Mouse (Mus musculus) embryonic facial prominence, embryonic 12.5 days (tissue): Measurements from ENCODE around the gene Chd1l. TPM values are rescaled to one million over a fixed set of nuclear protein-coding genes. Genes with fewer than 3 reads are reported as not detected.

Experiments used
- ATAC-seq: fragments of 200-750 bp; cut with Nextera tagmentation; 2 replicates; pipeline ENCODE4 v1.8.0; 2017; ENCODE audit not compliant: insufficient number of reproducible peaks, insufficient read depth, low FRiP score, low TSS enrichment
- H3K27ac ChIP-seq: fragments of 300-500 bp; sonication (generic); 2 replicates; pipeline ENCODE4 v1.5.1; 2016; ENCODE audit warnings: mild to moderate bottlenecking
- H3K27me3 ChIP-seq: fragments of 300-500 bp; sonication (generic); 2 replicates; pipeline ENCODE4 v1.6.1; 2016; ENCODE audit warnings: mild to moderate bottlenecking, moderate library complexity
- H3K36me3 ChIP-seq: fragments of 300-500 bp; sonication (generic); 2 replicates; pipeline ENCODE4 v1.6.1; 2016; ENCODE audit warnings: mild to moderate bottlenecking
- H3K4me1 ChIP-seq: fragments of 300-500 bp; sonication (generic); 2 replicates; pipeline ENCODE4 v1.6.1; 2016
- H3K4me2 ChIP-seq: fragments of 300-500 bp; sonication (generic); replicated peaks from 2 replicates; pipeline ENCODE4 v1.6.1; 2016; ENCODE audit warnings: mild to moderate bottlenecking, moderate library complexity
- H3K4me3 ChIP-seq: fragments of 300-500 bp; sonication (generic); 2 replicates; pipeline ENCODE4 v1.5.1; 2016; ENCODE audit warnings: mild to moderate bottlenecking
- H3K9ac ChIP-seq: fragments of 300-500 bp; sonication (generic); 2 replicates; pipeline ENCODE4 v1.6.1; 2016; ENCODE audit warnings: mild to moderate bottlenecking, moderate library complexity
- H3K9me3 ChIP-seq: fragments of 300-500 bp; sonication (generic); 2 replicates; pipeline ENCODE4 v1.6.1; 2016; ENCODE audit warnings: mild to moderate bottlenecking, moderate library complexity
- WGBS: fragments of 180-500 bp; shearing (Covaris S2); methylation state at CpG from one replicate; pipeline ENCODE4 v1.1.7; 2016; 5-methylcytosine and 5-hydroxymethylcytosine counted together
- polyA plus RNA-seq: library from polyadenylated mRNA; unstranded; fragments of >200 nt; fragmentation: Nextera tagmentation; extraction: Ambion mirVana; gene quantifications from 2 replicates; pipeline ENCODE4 v1.2.1, GENCODE M21; 2016

Gene Chd1l
- polyA plus RNA-seq, 1 experiment from 2014 or later, result 20.1 TPM

GRCm38 (mm10) chr3:97641396-97641795 is 31.4 kb upstream of the Chd1l start:
- Histone ChIP-seq H3K4me2 (no peak overlapping the region), H3K36me3 (no peaks in the 10 kb centered on the region), H3K4me3 (no peak overlapping the region), H3K4me1 (no peaks in the 10 kb centered on the region), H3K27me3 (no peaks in the 10 kb centered on the region), H3K27ac (no peak overlapping the region), H3K9me3 (no peaks in the 10 kb centered on the region), H3K9ac (no peak overlapping the region)
- 87% methylated on average over 4 of the region's 4 CpGs for WGBS
- ATAC-seq, result no peak

- ATAC-seq, result no peak
- H3K4me1 ChIP-seq, result no peaks in the 10 kb centered on the region
- no peak overlapping the region for H3K4me2 ChIP-seq
- H3K9ac ChIP-seq, result no peak overlapping the region
- whole genome bisulfite sequencing, result 74% methylated on average over 3 of the region's 3 CpGs
- H3K36me3 ChIP-seq, result no peaks in the 10 kb centered on the region
- H3K4me3 ChIP-seq, result no peak overlapping the region
- H3K27ac ChIP-seq, result no peak overlapping the region
- H3K27me3 ChIP-seq, result no peaks in the 10 kb centered on the region
- no peaks in the 10 kb centered on the region for H3K9me3 ChIP-seq
Measured at GRCm38 (mm10) chr3:97634288-97634761, 24.3 kb upstream of the Chd1l start.

GRCm38 (mm10) chr3:97633456-97633855 is 23.5 kb upstream of the Chd1l start:
- Histone ChIP-seq H3K4me2 (no peak overlapping the region), H3K27me3 (no peaks in the 10 kb centered on the region), H3K27ac (no peak overlapping the region), H3K9me3 (no peaks in the 10 kb centered on the region), H3K4me3 (no peak overlapping the region), H3K36me3 (no peaks in the 10 kb centered on the region), H3K9ac (no peak overlapping the region), H3K4me1 (peaks cover 5% of the 10 kb centered on the region; the same call in 1 of the 2 replicates)
- ATAC-seq, result no peak
- 77% methylated on average over 4 of the region's 4 CpGs for WGBS

- Histone ChIP-seq H3K4me1 (peaks cover 5% of the 10 kb centered on the region; the same call in 1 of the 2 replicates), H3K4me2 (no peak overlapping the region), H3K27ac (no peak overlapping the region), H3K9me3 (no peaks in the 10 kb centered on the region), H3K27me3 (no peaks in the 10 kb centered on the region), H3K36me3 (no peaks in the 10 kb centered on the region), H3K9ac (no peak overlapping the region), H3K4me3 (no peak overlapping the region)
- ATAC-seq, result no peak
- WGBS, result 83% methylated on average over 8 of the region's 8 CpGs
Measured at GRCm38 (mm10) chr3:97631258-97631860, 21.4 kb upstream of the Chd1l start.

- WGBS, result 88% methylated on average over 4 of the region's 4 CpGs
Measured at GRCm38 (mm10) chr3:97630746-97631145, 20.7 kb upstream of the Chd1l start.

GRCm38 (mm10) chr3:97629941-97630340 is 19.9 kb upstream of the Chd1l start:
- no peak for ATAC-seq
- Histone ChIP-seq H3K9ac (no peak overlapping the region), H3K27me3 (no peaks in the 10 kb centered on the region), H3K36me3 (no peaks in the 10 kb centered on the region), H3K4me2 (no peak overlapping the region), H3K9me3 (no peaks in the 10 kb centered on the region), H3K4me3 (no peak overlapping the region), H3K4me1 (peaks cover 5% of the 10 kb centered on the region; the same call in 1 of the 2 replicates), H3K27ac (no peak overlapping the region)
- 86% methylated on average over 4 of the region's 4 CpGs for WGBS

More at GRCm38 (mm10) chr3:97630746-97631145, 20.7 kb upstream of the Chd1l start:
- Histone ChIP-seq H3K27ac (no peak overlapping the region), H3K9me3 (no peaks in the 10 kb centered on the region), H3K9ac (no peak overlapping the region), H3K4me1 (peaks cover 5% of the 10 kb centered on the region; the same call in 1 of the 2 replicates), H3K36me3 (no peaks in the 10 kb centered on the region), H3K27me3 (no peaks in the 10 kb centered on the region), H3K4me2 (no peak overlapping the region), H3K4me3 (no peak overlapping the region)
- no peak for ATAC-seq

- Histone ChIP-seq H3K4me3 (peak within 1 kb of the TSS; percentile 39), H3K9me3 (no peaks in the 10 kb centered on the region), H3K4me1 (peaks cover 5% of the 10 kb centered on the region; the same call in 1 of the 2 replicates), H3K4me2 (peak within 1 kb of the TSS; percentile 60), H3K27ac (no peak within 1 kb of the TSS), H3K36me3 (no peaks in the 10 kb centered on the region), H3K9ac (peak within 1 kb of the TSS; percentile 40), H3K27me3 (no peaks in the 10 kb centered on the region)
- 3% methylated on average over 18 of the region's 18 CpGs for WGBS
- peak; percentile 80; the same call in 1 of the 2 replicates for ATAC-seq
Measured at GRCm38 (mm10) chr3:97628391-97629001, 18.5 kb upstream of the Chd1l start, which contains the start of gene Fmo5. Gene Fmo5, plus strand, starts transcription at chr3:97628804.

GRCm38 (mm10) chr3:97627893-97628292 is 17.9 kb upstream of the Chd1l start:
- Histone ChIP-seq H3K4me1 (peaks cover 5% of the 10 kb centered on the region; the same call in 1 of the 2 replicates), H3K9ac (no peak overlapping the region), H3K9me3 (no peaks in the 10 kb centered on the region), H3K27me3 (no peaks in the 10 kb centered on the region), H3K27ac (no peak overlapping the region), H3K36me3 (no peaks in the 10 kb centered on the region), H3K4me2 (peak overlapping the region; percentile 60), H3K4me3 (peak overlapping the region; percentile 39)
- ATAC-seq, result no peak
- WGBS, result 77% methylated on average over 7 of the region's 7 CpGs

GRCm38 (mm10) chr3:97624611-97625010 is 14.6 kb upstream of the Chd1l start:
- 45% methylated on average over 2 of the region's 2 CpGs for WGBS
- ATAC-seq, result no peak
- Histone ChIP-seq H3K4me1 (peaks cover 5% of the 10 kb centered on the region; the same call in 1 of the 2 replicates), H3K27ac (no peak overlapping the region), H3K4me3 (no peak overlapping the region), H3K27me3 (no peaks in the 10 kb centered on the region), H3K36me3 (no peaks in the 10 kb centered on the region), H3K9ac (no peak overlapping the region), H3K4me2 (no peak overlapping the region), H3K9me3 (no peaks in the 10 kb centered on the region)

GRCm38 (mm10) chr3:97620657-97621056 is 10.7 kb upstream of the Chd1l start:
- no peak for ATAC-seq
- WGBS, result 86% methylated on average over 4 of the region's 4 CpGs

GRCm38 (mm10) chr3:97617899-97618298 is 7.9 kb upstream of the Chd1l start:
- no peak for ATAC-seq
- H3K4me2 ChIP-seq, result no peak overlapping the region
- H3K27ac ChIP-seq, result no peak overlapping the region
- no peak overlapping the region for H3K9ac ChIP-seq
- WGBS, result 88% methylated on average over 8 of the region's 8 CpGs
- no peak overlapping the region for H3K4me3 ChIP-seq
- no peaks in the 10 kb centered on the region for H3K9me3 ChIP-seq
- H3K36me3 ChIP-seq, result no peaks in the 10 kb centered on the region
- H3K27me3 ChIP-seq, result no peaks in the 10 kb centered on the region
- H3K4me1 ChIP-seq, result no peaks in the 10 kb centered on the region

More at GRCm38 (mm10) chr3:97620657-97621056, 10.7 kb upstream of the Chd1l start:
- H3K9me3 ChIP-seq, result no peaks in the 10 kb centered on the region
- no peaks in the 10 kb centered on the region for H3K36me3 ChIP-seq
- no peaks in the 10 kb centered on the region for H3K27me3 ChIP-seq
- no peaks in the 10 kb centered on the region for H3K4me1 ChIP-seq
- no peak overlapping the region for H3K9ac ChIP-seq
- no peak overlapping the region for H3K27ac ChIP-seq
- no peak overlapping the region for H3K4me3 ChIP-seq
- no peak overlapping the region for H3K4me2 ChIP-seq
